Mouse (Mus musculus) forebrain, embryonic 13.5 days (tissue): ENCODE data around the gene Tbc1d22a. TPM values are rescaled to one million over a fixed set of nuclear protein-coding genes. Genes with fewer than 3 reads are reported as not detected.

Experiments used
- ATAC-seq: fragments of 200-750 bp; cut with Nextera tagmentation; 2 replicates; pipeline ENCODE4 v1.8.0; 2017
- H3K27ac ChIP-seq: fragments of 300-500 bp; sonication (generic); 2 replicates; pipeline ENCODE4 v1.5.1; 2015; ENCODE audit warnings: inconsistent platforms, mild to moderate bottlenecking, moderate library complexity
- H3K27me3 ChIP-seq: fragments of 300-500 bp; sonication (generic); 2 replicates; pipeline ENCODE4 v1.6.1; 2015; ENCODE audit warnings: mild to moderate bottlenecking, inconsistent platforms
- H3K36me3 ChIP-seq: fragments of 300-500 bp; sonication (generic); 2 replicates; pipeline ENCODE4 v1.6.1; 2015; ENCODE audit warnings: mild to moderate bottlenecking, inconsistent platforms; ENCODE audit not compliant: poor library complexity, severe bottlenecking
- H3K4me1 ChIP-seq: fragments of 300-500 bp; sonication (generic); 2 replicates; pipeline ENCODE4 v1.6.1; 2015; ENCODE audit warnings: inconsistent platforms
- H3K4me2 ChIP-seq: fragments of 300-500 bp; sonication (generic); 2 replicates; pipeline ENCODE4 v1.6.1; 2015; ENCODE audit warnings: inconsistent platforms, mild to moderate bottlenecking, moderate library complexity
- H3K4me3 ChIP-seq: fragments of 300-500 bp; sonication (generic); 2 replicates; pipeline ENCODE4 v1.5.1; 2015; ENCODE audit warnings: mild to moderate bottlenecking, inconsistent platforms
- H3K9ac ChIP-seq: fragments of 300-500 bp; sonication (generic); 2 replicates; pipeline ENCODE4 v1.6.1; 2015; ENCODE audit warnings: mild to moderate bottlenecking, inconsistent platforms
- H3K9me3 ChIP-seq: fragments of 300-500 bp; sonication (generic); replicated peaks from 2 replicates; pipeline ENCODE4 v1.6.1; 2016; ENCODE audit warnings: inconsistent platforms
- WGBS: fragments of 180-500 bp; shearing (Covaris S2); methylation state at CpG from one replicate; pipeline ENCODE4 v1.1.7; 2015; 5-methylcytosine and 5-hydroxymethylcytosine counted together
- polyA plus RNA-seq: library from polyadenylated mRNA; unstranded; fragments of >200 nt; fragmentation: Nextera tagmentation; extraction: Ambion mirVana; gene quantifications from 2 replicates; pipeline ENCODE4 v1.2.1, GENCODE M21; 2015

The Tbc1d22a gene
- polyA plus RNA-seq, 1 experiment from 2014 or later: 10.1 TPM

DNA sequence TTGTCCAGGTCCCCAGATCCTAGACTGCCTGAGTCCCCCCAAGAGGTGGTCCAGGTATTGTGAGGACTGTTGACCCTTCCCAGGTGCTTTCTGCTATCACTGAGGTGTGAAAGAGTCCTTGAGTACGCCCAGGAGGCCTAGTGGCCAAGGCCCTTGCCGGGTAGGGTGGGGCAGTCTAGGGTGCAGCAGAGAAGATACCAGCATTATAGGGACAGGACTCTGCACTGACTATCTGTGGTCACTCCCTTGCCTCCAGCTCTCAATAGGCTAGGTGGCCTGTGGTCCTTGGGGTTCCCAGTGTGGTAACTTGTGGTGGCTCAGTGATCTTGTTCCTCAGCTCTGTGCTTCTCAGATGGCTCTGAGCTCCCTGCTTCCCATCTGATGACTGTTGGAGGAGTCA lies 235.5 kb downstream of the Tbc1d22a start:
- no peaks in the 10 kb centered on the region for H3K36me3 ChIP-seq
- ATAC-seq: no peak
- H3K9ac ChIP-seq: no peak overlapping the region
- no peak overlapping the region for H3K4me3 ChIP-seq
- H3K27ac ChIP-seq: no peak overlapping the region
- 88% methylated on average over 2 of the region's 2 CpGs for WGBS
- H3K4me2 ChIP-seq: no peak overlapping the region
- H3K27me3 ChIP-seq: no peaks in the 10 kb centered on the region
- no peaks in the 10 kb centered on the region for H3K9me3 ChIP-seq
- H3K4me1 ChIP-seq: no peaks in the 10 kb centered on the region

DNA sequence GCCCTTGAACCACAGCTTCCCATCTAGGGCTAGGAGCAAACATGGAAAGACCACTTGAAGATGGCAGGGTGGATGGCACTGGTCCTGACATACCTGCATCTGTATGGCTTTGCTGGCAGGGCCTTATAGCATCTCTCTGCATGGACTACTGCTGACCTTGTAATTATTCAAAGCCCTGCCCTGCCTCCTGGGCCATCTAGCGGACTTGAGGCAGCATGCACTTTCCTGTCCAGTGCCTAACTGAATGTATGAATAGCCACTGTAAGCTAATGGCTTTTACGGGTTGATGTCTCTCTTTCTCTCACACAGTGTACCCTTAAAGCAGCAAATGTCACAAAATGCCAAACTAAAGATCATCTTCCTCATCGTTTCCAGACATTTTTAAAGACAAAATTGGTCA lies 245.2 kb downstream of the Tbc1d22a start:
- no peak for ATAC-seq
- 68% methylated on average over 3 of the region's 3 CpGs for WGBS

DNA sequence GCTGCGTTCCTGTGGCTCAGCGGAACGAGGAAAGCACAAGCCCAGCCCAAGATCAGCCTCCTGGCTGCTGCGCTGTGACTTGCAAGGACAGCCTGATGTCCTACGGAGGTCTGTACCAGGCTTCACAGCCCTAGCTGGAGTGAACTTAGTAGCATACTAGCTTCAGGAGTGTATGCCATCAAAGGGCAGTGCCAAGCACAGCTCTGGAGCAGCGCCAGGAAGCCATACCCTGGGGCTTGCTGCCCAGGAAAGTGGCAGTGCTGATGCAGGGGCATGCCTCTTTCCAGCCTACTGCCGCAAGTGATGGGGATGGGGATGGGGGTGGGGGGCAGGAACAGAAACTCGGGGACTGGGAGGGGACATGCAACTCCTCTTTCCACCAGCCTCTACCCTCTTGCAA lies 248.4 kb downstream of the Tbc1d22a start:
- Histone ChIP-seq H3K36me3 (no peaks in the 10 kb centered on the region), H3K4me3 (no peak overlapping the region), H3K4me1 (peaks cover 19% of the 10 kb centered on the region), H3K27ac (no peak overlapping the region; the same call in 1 of the 2 replicates), H3K9ac (no peak overlapping the region), H3K9me3 (no peaks in the 10 kb centered on the region), H3K27me3 (no peaks in the 10 kb centered on the region), H3K4me2 (no peak overlapping the region)
- ATAC-seq: 0 out of 2 replicates have a peak, but pooled peaks have one; percentile 33
- 62% methylated on average over 8 of the region's 8 CpGs for WGBS

More for the DNA sequence above, 245.2 kb downstream of the Tbc1d22a start:
- no peak overlapping the region for H3K4me2 ChIP-seq
- H3K36me3 ChIP-seq: no peaks in the 10 kb centered on the region
- no peaks in the 10 kb centered on the region for H3K9me3 ChIP-seq
- no peak overlapping the region for H3K9ac ChIP-seq
- no peak overlapping the region for H3K4me3 ChIP-seq
- H3K27me3 ChIP-seq: no peaks in the 10 kb centered on the region
- no peak overlapping the region for H3K27ac ChIP-seq
- peaks cover 19% of the 10 kb centered on the region for H3K4me1 ChIP-seq

DNA sequence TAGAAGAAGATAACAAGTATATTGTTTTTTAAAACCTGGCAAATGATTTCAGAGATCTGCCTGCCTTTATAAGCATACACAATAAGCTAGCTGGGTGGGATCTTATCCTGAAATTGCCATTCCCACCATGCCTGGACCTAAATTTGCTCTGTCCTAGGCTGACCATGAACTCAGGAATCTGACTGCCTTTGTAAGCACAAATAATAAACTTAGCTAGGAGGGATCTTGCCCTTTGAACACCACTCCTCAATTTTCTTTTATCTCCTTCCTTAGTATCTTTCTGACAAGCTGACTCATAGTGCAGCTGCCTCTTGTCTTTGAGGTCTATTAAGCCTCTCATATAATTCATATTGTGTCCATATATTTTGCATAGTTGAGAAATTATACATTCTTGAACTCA lies 253.8 kb downstream of the Tbc1d22a start:
- no peak overlapping the region for H3K9ac ChIP-seq
- H3K4me1 ChIP-seq: peaks cover 21% of the 10 kb centered on the region
- H3K9me3 ChIP-seq: peaks cover 10% of the 10 kb centered on the region; the same call in 1 of the 2 replicates
- no peak for ATAC-seq
- no peaks in the 10 kb centered on the region for H3K36me3 ChIP-seq
- no peak overlapping the region for H3K4me3 ChIP-seq
- H3K27me3 ChIP-seq: no peaks in the 10 kb centered on the region
- H3K4me2 ChIP-seq: no peak overlapping the region
- H3K27ac ChIP-seq: no peak overlapping the region

DNA sequence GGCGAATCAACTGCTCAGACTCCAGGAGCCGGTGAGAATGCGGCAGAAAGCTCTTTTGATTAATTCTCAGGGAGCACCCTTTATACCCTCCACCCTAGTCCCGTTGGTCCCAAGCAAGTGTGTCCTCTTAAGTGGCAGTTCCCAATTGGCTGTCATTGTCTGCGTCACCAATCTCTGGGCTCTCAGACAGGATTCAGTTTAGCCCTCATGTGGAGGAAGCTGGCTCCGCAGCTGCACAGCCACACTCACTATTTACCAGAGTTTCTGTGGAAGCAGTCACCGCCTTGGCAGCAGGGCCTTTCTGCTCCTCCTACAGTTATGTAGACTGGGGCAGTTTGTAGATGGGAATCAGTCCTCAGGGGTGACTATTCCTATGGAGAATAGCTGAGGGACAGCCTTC lies 256.9 kb downstream of the Tbc1d22a start:
- no peaks in the 10 kb centered on the region for H3K36me3 ChIP-seq
- H3K9me3 ChIP-seq: peaks cover 10% of the 10 kb centered on the region; the same call in 1 of the 2 replicates
- no peak overlapping the region for H3K4me2 ChIP-seq
- H3K9ac ChIP-seq: no peak overlapping the region
- no peak for ATAC-seq
- peaks cover 23% of the 10 kb centered on the region for H3K4me1 ChIP-seq
- H3K4me3 ChIP-seq: no peak overlapping the region
- no peak overlapping the region for H3K27ac ChIP-seq
- WGBS: 65% methylated on average over 7 of the region's 7 CpGs
- H3K27me3 ChIP-seq: no peaks in the 10 kb centered on the region

DNA sequence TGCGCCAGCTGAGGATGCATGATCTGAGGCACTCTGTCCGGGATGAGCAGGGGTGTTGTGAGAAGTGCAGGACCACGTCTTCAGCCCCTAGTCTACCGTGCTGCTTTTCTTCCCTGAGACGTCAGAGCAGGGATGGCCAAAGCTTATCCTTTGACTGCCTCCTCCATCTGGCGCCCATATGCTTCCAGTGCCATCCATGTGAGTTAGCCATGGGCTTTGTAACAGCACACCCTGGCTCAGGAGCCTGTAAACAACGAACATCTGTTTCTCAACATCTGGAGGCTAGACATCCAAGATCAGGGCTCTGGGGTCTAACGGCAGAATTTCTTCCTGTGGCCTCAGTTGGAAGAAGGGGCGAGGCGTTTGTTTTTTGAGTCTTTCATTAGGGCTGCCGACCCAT lies 259.2 kb downstream of the Tbc1d22a start:
- peaks cover 46% of the 10 kb centered on the region for H3K4me1 ChIP-seq
- H3K9ac ChIP-seq: no peak overlapping the region
- H3K9me3 ChIP-seq: peaks cover 9% of the 10 kb centered on the region; the same call in 1 of the 2 replicates
- H3K4me3 ChIP-seq: no peak overlapping the region
- H3K36me3 ChIP-seq: no peaks in the 10 kb centered on the region
- H3K4me2 ChIP-seq: no peak overlapping the region
- H3K27me3 ChIP-seq: no peaks in the 10 kb centered on the region
- no peak overlapping the region for H3K27ac ChIP-seq
- no peak for ATAC-seq
- WGBS: 76% methylated on average over 11 of the region's 11 CpGs

DNA sequence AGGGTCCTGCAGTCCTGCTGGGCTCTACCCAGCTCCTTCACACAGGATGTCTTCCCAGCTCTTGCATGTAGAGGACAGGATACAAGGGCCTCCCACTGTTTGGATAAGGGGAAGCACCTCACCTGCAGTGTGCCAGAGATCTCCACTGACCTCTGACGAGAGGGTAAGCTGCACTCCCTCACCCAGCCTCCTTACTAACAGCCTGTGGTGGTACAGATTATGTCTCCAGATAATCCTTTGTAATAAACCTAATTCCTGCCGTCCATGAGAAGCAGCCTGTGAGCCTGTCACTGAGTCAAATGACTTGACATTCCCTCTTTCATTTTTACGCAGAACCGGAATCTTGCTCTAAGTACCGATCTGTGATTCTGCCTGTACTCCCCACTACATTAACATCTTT lies 260.7 kb downstream of the Tbc1d22a start:
- 68% methylated on average over 5 of the region's 5 CpGs for WGBS
- Histone ChIP-seq H3K4me1 (peaks cover 57% of the 10 kb centered on the region), H3K9ac (no peak overlapping the region), H3K4me2 (no peak overlapping the region), H3K4me3 (no peak overlapping the region), H3K36me3 (no peaks in the 10 kb centered on the region), H3K9me3 (no peaks in the 10 kb centered on the region; the same call in 1 of the 2 replicates), H3K27me3 (no peaks in the 10 kb centered on the region), H3K27ac (no peak overlapping the region)
- no peak for ATAC-seq

DNA sequence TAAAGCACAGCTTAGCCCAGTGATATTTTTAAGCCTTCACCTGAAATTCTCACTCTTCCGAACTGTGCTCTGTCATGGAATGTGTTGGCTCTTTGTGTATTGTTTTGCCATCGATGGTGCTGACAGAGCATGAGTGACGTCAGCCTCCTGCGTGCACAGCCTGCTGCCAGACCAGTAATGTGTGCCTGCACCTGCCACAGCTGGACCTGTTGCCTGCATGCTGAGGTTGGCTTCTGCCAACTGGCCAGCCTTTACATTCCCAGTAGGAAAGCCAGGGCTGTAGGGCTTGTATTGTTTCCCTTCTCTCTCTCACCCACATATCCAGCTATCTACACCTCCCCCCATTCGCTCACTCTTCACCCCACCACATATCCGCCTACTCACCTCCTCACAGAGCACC lies 262.2 kb downstream of the Tbc1d22a start:
- H3K4me3 ChIP-seq: no peak overlapping the region
- 65% methylated on average over 6 of the region's 6 CpGs for WGBS
- no peaks in the 10 kb centered on the region for H3K36me3 ChIP-seq
- no peaks in the 10 kb centered on the region for H3K9me3 ChIP-seq
- no peak for ATAC-seq
- no peak overlapping the region for H3K9ac ChIP-seq
- H3K4me2 ChIP-seq: no peak overlapping the region
- no peaks in the 10 kb centered on the region for H3K27me3 ChIP-seq
- H3K4me1 ChIP-seq: peaks cover 53% of the 10 kb centered on the region
- H3K27ac ChIP-seq: no peak overlapping the region

DNA sequence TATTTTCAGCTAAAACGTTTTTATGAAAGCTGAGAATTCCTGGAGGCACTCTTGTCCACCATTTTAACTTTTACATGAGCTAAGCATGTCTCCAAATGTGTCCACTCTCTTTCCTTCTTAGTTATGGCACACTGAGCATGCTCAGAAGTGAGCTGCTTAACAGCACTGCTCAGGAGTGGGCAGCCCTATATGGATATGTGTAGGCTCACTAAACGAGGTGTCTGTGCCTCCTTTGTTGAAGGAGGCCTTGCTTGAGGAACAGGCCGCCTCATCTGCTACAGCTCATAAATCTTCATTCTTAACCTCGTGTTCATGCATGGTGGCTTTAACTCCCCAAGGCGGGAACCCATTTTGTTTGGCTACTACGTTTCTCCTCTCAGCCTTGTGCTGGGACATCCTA lies 262.8 kb downstream of the Tbc1d22a start:
- Histone ChIP-seq H3K27me3 (no peaks in the 10 kb centered on the region), H3K9ac (no peak overlapping the region), H3K36me3 (no peaks in the 10 kb centered on the region), H3K4me1 (peaks cover 47% of the 10 kb centered on the region), H3K4me2 (no peak overlapping the region), H3K4me3 (no peak overlapping the region), H3K27ac (peak overlapping the region; percentile 21; the same call in 1 of the 2 replicates), H3K9me3 (no peaks in the 10 kb centered on the region)
- 55% methylated on average over 6 of the region's 6 CpGs for WGBS
- ATAC-seq: no peak

DNA sequence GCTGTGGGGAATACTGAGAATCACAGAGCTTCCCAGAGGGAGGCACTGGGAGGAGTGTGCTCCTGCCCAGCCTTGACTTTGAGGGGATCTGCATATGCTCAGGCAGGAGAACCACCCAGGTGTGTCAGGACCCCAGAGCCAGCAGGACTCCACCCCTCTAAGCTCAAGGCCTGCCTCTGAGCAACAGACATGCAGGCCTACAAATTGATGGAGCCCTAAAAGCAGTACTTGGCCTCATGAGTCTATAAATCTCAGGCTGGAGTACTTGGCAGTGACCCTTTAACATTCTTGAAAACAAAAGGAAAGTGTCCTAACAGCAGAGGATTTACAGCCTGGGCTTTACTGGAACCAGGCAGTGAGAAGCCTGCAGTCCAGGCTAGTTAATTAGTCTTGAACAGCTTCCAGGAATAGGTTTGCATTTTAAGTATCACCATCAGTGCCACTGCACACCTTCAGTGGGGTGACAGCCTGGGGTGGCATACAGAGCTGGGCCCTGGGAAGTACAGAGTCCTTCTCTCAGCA lies 263.3 kb downstream of the Tbc1d22a start:
- Histone ChIP-seq H3K4me3 (no peak overlapping the region), H3K27me3 (no peaks in the 10 kb centered on the region), H3K36me3 (no peaks in the 10 kb centered on the region), H3K9me3 (no peaks in the 10 kb centered on the region), H3K4me1 (peaks cover 42% of the 10 kb centered on the region), H3K4me2 (no peak overlapping the region), H3K9ac (no peak overlapping the region), H3K27ac (peak overlapping the region; percentile 31; the same call in 1 of the 2 replicates)
- ATAC-seq: peak; percentile 76

DNA sequence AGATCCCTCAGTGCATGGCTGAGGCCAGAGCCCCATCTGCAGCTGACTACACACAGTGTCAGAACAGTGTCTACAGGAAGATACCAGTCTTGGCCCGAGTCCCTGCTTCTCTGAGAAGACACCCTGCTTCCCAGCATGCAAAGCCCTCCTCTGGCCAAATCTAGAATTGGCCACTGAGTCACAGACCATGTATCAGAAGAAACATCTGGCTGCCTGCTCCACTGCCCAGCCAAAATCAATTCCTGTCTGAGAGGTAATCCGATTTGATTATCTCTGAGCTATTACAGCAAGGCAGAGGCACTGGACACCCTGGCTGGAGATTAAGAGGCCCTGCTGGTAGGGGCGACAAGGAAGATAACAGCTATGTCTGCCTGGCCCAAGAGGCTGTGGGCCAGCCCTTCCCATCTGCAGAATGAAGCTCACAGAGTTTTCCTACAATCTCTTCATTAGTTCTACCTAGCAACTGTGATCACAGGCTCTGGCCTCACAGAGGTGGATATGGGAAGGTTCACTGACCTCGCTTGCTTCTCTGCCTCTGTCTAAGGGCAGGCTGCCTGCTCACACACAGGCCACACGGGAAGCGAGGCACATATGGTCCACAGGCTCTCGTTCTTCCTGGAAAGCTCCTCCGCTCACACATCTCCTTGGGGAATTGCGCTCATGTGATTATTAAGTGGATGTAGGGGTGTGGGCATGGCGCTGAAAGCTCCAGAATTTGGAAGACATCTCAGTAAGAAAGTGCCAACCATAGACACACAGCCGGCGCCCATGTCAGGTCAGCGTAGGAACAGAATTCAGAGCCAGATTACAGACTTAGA lies 264.6 kb downstream of the Tbc1d22a start:
- H3K9me3 ChIP-seq: no peaks in the 10 kb centered on the region
- peaks cover 40% of the 10 kb centered on the region for H3K4me1 ChIP-seq
- WGBS: 69% methylated on average over 13 of the region's 13 CpGs
- no peak overlapping the region for H3K4me2 ChIP-seq
- ATAC-seq: no peak
- H3K9ac ChIP-seq: no peak overlapping the region
- H3K4me3 ChIP-seq: no peak overlapping the region
- no peaks in the 10 kb centered on the region for H3K36me3 ChIP-seq
- H3K27me3 ChIP-seq: no peaks in the 10 kb centered on the region
- H3K27ac ChIP-seq: no peak overlapping the region; the same call in none of the 2 replicates

DNA sequence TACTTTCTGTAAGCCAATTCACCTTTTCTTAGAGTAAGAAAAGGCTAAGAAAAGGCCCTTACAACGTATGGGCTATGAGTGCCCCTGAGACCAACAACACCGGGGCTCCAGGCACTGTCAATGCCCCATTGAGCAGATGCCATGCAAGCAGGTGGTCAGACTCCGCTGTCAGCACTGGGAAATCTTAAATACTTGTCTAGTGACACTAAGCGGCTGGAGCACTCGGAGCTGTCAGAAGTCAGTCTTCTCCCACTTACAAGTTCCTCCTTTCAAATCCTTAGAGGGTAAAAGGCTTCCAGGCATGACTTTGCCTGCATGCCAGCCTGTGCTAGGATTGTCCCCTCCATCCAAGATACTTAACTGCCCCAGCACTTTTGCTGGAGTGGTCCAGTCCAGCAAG lies 268.1 kb downstream of the Tbc1d22a start:
- no peak overlapping the region for H3K4me2 ChIP-seq
- no peaks in the 10 kb centered on the region for H3K9me3 ChIP-seq
- no peak overlapping the region for H3K4me3 ChIP-seq
- H3K27me3 ChIP-seq: no peaks in the 10 kb centered on the region
- H3K27ac ChIP-seq: no peak overlapping the region
- no peaks in the 10 kb centered on the region for H3K36me3 ChIP-seq
- H3K4me1 ChIP-seq: peaks cover 39% of the 10 kb centered on the region
- ATAC-seq: no peak
- WGBS: 84% methylated on average over 5 of the region's 5 CpGs
- H3K9ac ChIP-seq: no peak overlapping the region
